10 mouse cellular contexts compared by ENCODE assay signal in the genomic region with DNA sequence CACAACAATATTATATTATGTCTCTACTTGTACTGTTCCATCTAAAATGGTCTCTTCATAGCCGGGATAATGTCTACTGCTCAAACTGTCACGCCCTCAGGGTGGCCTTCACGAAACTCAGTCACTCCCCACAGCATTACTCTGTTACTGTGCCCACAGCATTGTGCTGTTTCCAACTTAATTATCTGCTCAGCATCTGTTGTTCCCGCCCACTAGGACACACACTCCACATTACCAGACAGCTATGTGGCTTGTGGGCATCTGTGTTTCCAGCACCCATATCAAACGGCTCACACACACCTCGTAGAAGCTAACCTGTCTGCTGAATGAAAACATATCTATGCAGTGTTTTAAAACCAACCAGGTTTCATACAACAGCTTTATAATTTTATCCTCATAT. TPM values are rescaled to one million over a fixed set of nuclear protein-coding genes. Genes with fewer than 3 reads are reported as not detected.
DNase-seq lines count a peak whose midpoint lies in the region; ATAC-seq and TF ChIP-seq lines count a peak whose summit lies in the region.
"Had no signal": no experiment of that assay in that cellular context is flagged by ENCODE, and none has a peak within 500 bp of the region (broad histone marks: within the 10 kb centered on the region; RNA-seq: fewer than 3 reads in every experiment).

No protein-coding gene starts in this region.

- TF ChIP-seq POLR2A in kidney, adult 2 months (IDR thresholded peaks at IDR 0.05; ENCODE audit: low read depth, low read length): no peak

- TF ChIP-seq CTCF in kidney, adult 2 months (conservative IDR thresholded peaks at IDR 0.05; ENCODE audit: insufficient read depth, insufficient read length, low read depth, low read length): no peak

- no peak overlapping the region for H3K9ac ChIP-seq in heart, embryonic 14.5 days (ENCODE audit: low read length)
- H3K9ac ChIP-seq in heart, embryonic 11.5 days (ENCODE audit: low read depth, low read length): no peak overlapping the region
- H3K9ac ChIP-seq in liver, embryonic 12.5 days: no peak overlapping the region

- H3K36me3 ChIP-seq in heart, embryonic 14.5 days (ENCODE audit: control insufficient read depth, insufficient read depth, low read length): no peaks in the 10 kb centered on the region
- no peaks in the 10 kb centered on the region for H3K36me3 ChIP-seq in heart, embryonic 11.5 days (ENCODE audit: control insufficient read depth, insufficient read depth, low read length)
- no peaks in the 10 kb centered on the region; the same call in 1 of the 2 replicates for H3K36me3 ChIP-seq in liver, embryonic 12.5 days
- H3K36me3 ChIP-seq in kidney, adult 2 months (ENCODE audit: control insufficient read depth, insufficient read depth, low read length): no peaks in the 10 kb centered on the region

- no peaks in the 10 kb centered on the region for H3K27me3 ChIP-seq in heart, embryonic 14.5 days (ENCODE audit: control insufficient read depth, insufficient read depth, low read length)
- no peaks in the 10 kb centered on the region for H3K27me3 ChIP-seq in heart, embryonic 11.5 days (ENCODE audit: control insufficient read depth, insufficient read depth, low read length)
- H3K27me3 ChIP-seq in liver, embryonic 12.5 days (replicated peaks): no peaks in the 10 kb centered on the region
- no peaks in the 10 kb centered on the region for H3K27me3 ChIP-seq in kidney, adult 2 months (replicated peaks; ENCODE audit: control insufficient read depth, insufficient read depth, low read length)
- H3K27me3 ChIP-seq: megakaryocyte, embryonic 14.5 days had no signal

- H3K9me3 ChIP-seq in heart, embryonic 14.5 days (ENCODE audit: control insufficient read depth, low read length): no peaks in the 10 kb centered on the region
- H3K9me3 ChIP-seq in heart, embryonic 11.5 days (replicated peaks; ENCODE audit: control insufficient read depth, low read length): no peaks in the 10 kb centered on the region
- H3K9me3 ChIP-seq in liver, embryonic 12.5 days (replicated peaks): no peaks in the 10 kb centered on the region
- H3K9me3 ChIP-seq: megakaryocyte, embryonic 14.5 days had no signal

- peaks cover 0 to 4% of the 10 kb centered on the region in 2 experiments; a peak in 1 of 4 replicates for H3K4me1 ChIP-seq in heart, embryonic 14.5 days (ENCODE audit: control insufficient read depth in 2 of 2, insufficient read depth in 2 of 2, low read length in 2 of 2)
- 0 out of 2 replicates have a peak, but pooled peaks cover 2% of the 10 kb centered on the region for H3K4me1 ChIP-seq in heart, embryonic 11.5 days (ENCODE audit: control insufficient read depth, insufficient read depth, low read length)
- H3K4me1 ChIP-seq in liver, embryonic 12.5 days: peaks cover 8% of the 10 kb centered on the region
- no peaks in the 10 kb centered on the region for H3K4me1 ChIP-seq in kidney, adult 2 months (ENCODE audit: control insufficient read depth, insufficient read depth, low read length)

- ATAC-seq in heart, embryonic 14.5 days (ENCODE audit: insufficient number of reproducible peaks, insufficient read depth, low FRiP score, low read depth): no peak
- ATAC-seq in heart, embryonic 11.5 days (replicated peaks; ENCODE audit: insufficient number of reproducible peaks, low FRiP score, low TSS enrichment): no peak
- ATAC-seq in liver, embryonic 12.5 days: peak; percentile 64; the same call in 1 of the 2 replicates
- ATAC-seq in granulocyte monocyte progenitor cell, adult 5-6 weeks (replicated peaks; ENCODE audit: poor library complexity, severe bottlenecking): no peak

- no peak overlapping the region for H3K27ac ChIP-seq in heart, embryonic 14.5 days (replicated peaks in 1 of 2; ENCODE audit: control insufficient read depth in 1 of 2, insufficient read depth in 1 of 2, low read depth in 2 of 2, low read length in 2 of 2)
- H3K27ac ChIP-seq in heart, embryonic 11.5 days (ENCODE audit: low read depth, low read length): no peak overlapping the region
- H3K27ac ChIP-seq in liver, embryonic 12.5 days: no peak overlapping the region
- no peak overlapping the region for H3K27ac ChIP-seq in kidney, adult 2 months (ENCODE audit: insufficient read depth, low read depth, low read length)

- peak overlapping the region; percentile 64; the same call in 1 of the 2 replicates for H3K4me2 ChIP-seq in heart, embryonic 14.5 days (ENCODE audit: low read length)
- H3K4me2 ChIP-seq in heart, embryonic 11.5 days: no peak overlapping the region; the same call in 1 of the 2 replicates
- peak overlapping the region; percentile 53 for H3K4me2 ChIP-seq in liver, embryonic 12.5 days

- DNase-seq in right cerebral cortex, adult 2 months (ENCODE audit: low spot score in 2 of 2): peak; percentile 46 to 53
- DNase-seq in right cerebral cortex, postnatal 36 days (ENCODE audit: low spot score in 2 of 2): no peak
- no peak for DNase-seq in kidney, adult 2 months
- no peak for DNase-seq in yolk sac, embryonic 10.5 days (ENCODE audit: low spot score)
- DNase-seq: gastrocnemius, postnatal 36 days had no signal

- 59% methylated on average over 6 of the region's 6 CpGs for WGBS in heart, embryonic 14.5 days
- 63% methylated on average over 6 of the region's 6 CpGs for WGBS in heart, embryonic 11.5 days (ENCODE audit: insufficient replicate concordance)
- WGBS in liver, embryonic 12.5 days (ENCODE audit: insufficient replicate concordance): 28% methylated on average over 6 of the region's 6 CpGs
- WGBS in kidney, adult 2 months: 65% methylated on average over 6 of the region's 6 CpGs

- H3K4me3 ChIP-seq in heart, embryonic 14.5 days (ENCODE audit: control insufficient read depth in 1 of 2, insufficient read depth in 1 of 2, low read depth in 1 of 2, low read length in 2 of 2): no peak overlapping the region; a peak in 1 of 4 replicates
- H3K4me3 ChIP-seq in heart, embryonic 11.5 days (ENCODE audit: low read depth, low read length): no peak overlapping the region
- no peak overlapping the region for H3K4me3 ChIP-seq in liver, embryonic 12.5 days
- no peak overlapping the region for H3K4me3 ChIP-seq in kidney, adult 2 months (ENCODE audit: insufficient read depth, low read depth, low read length)

RNA-seq across cellular contexts. Expression of gene Ube2cbp, which starts 13.7 kb away (rescaled TPM):
- 4.1 and 4.6 TPM in 2 replicates for polyA plus RNA-seq in heart, embryonic 14.5 days (2014; fragmentation: Nextera tagmentation; extraction: Ambion mirVana)
- 4.0 and 4.7 TPM in 2 replicates for polyA plus RNA-seq in heart, embryonic 11.5 days (2014; fragmentation: Nextera tagmentation; extraction: Ambion mirVana)
- polyA plus RNA-seq in liver, embryonic 12.5 days (2016; fragmentation: Nextera tagmentation; extraction: Ambion mirVana): 4.1 TPM in 2 replicates
- 2.2 and 3.4 TPM in 2 replicates for total RNA-seq in granulocyte monocyte progenitor cell, adult 5-6 weeks (2014; fragmentation: Nextera tagmentation)
- 2.5 and 4.5 TPM in 2 replicates for total RNA-seq in granulocyte monocyte progenitor cell, adult 5-6 weeks (2017)
- 1.3 and 1.4 TPM in 2 replicates for polyA plus RNA-seq in kidney, adult 2 months (2012; rRNA removed)

RNA-seq across cellular contexts. Expression of gene Dop1a, which starts 15.9 kb away (rescaled TPM):
- polyA plus RNA-seq in heart, embryonic 14.5 days (2014; fragmentation: Nextera tagmentation; extraction: Ambion mirVana): 13.8 and 16.5 TPM in 2 replicates
- polyA plus RNA-seq in heart, embryonic 11.5 days (2014; fragmentation: Nextera tagmentation; extraction: Ambion mirVana): 10.5 and 14.1 TPM in 2 replicates
- 6.4 and 7.6 TPM in 2 replicates for polyA plus RNA-seq in liver, embryonic 12.5 days (2016; fragmentation: Nextera tagmentation; extraction: Ambion mirVana)
- total RNA-seq in granulocyte monocyte progenitor cell, adult 5-6 weeks (2014; fragmentation: Nextera tagmentation): 31.5 and 31.7 TPM in 2 replicates
- total RNA-seq in granulocyte monocyte progenitor cell, adult 5-6 weeks (2017): 15.2 and 27.2 TPM in 2 replicates
- 9.0 and 9.4 TPM in 2 replicates for polyA plus RNA-seq in kidney, adult 2 months (2012; rRNA removed)

Comparison
In these comparisons a context has a peak if more than half of its experiments do, and no peak if none do; other contexts are left out.
1. DNase-seq: peak in right cerebral cortex, adult 2 months (2 of 2); none in right cerebral cortex, postnatal 36 days (0 of 2), kidney, adult 2 months (single experiment) and yolk sac, embryonic 10.5 days (single experiment).